Mouse (Mus musculus) liver, adult 2 months (tissue): ENCODE data around the gene Clec4f. TPM values are rescaled to one million over a fixed set of nuclear protein-coding genes. Genes with fewer than 3 reads are reported as not detected.
A peak's percentile ranks its signal among the peaks of the same experiment; 100 is the strongest.

Source experiments
- DNase-seq: peaks from one replicate; pipeline ENCODE4 v3.0.0-alpha.2; 2011; ENCODE audit warnings: low read depth, low spot score; ENCODE audit errors: extremely low read depth
- H3K27ac ChIP-seq: fragments of 200-500 bp; replicated peaks from 2 replicates; pipeline ENCODE4 v1.5.1; 2012; ENCODE audit warnings: low read depth, mild to moderate bottlenecking, control low read depth, inconsistent platforms, low read length; ENCODE audit not compliant: insufficient read depth
- H3K27me3 ChIP-seq: fragments of 200-500 bp; 2 replicates; pipeline ENCODE4 v1.6.1; 2012; ENCODE audit warnings: mild to moderate bottlenecking, moderate library complexity, low read length, inconsistent platforms; ENCODE audit not compliant: control insufficient read depth, insufficient read depth
- H3K36me3 ChIP-seq: fragments of 200-500 bp; 2 replicates; pipeline ENCODE4 v1.6.1; 2012; ENCODE audit warnings: low read length, inconsistent platforms; ENCODE audit not compliant: control insufficient read depth, insufficient read depth
- H3K4me1 ChIP-seq: fragments of 200-500 bp; 2 replicates; pipeline ENCODE4 v1.6.1; 2011; ENCODE audit warnings: low read length; ENCODE audit not compliant: control insufficient read depth, insufficient read depth
- H3K4me3 ChIP-seq: fragments of 200-500 bp; 2 replicates; pipeline ENCODE4 v1.5.1; 2011; ENCODE audit warnings: low read depth, mild to moderate bottlenecking, control low read depth, low read length, moderate library complexity; ENCODE audit not compliant: insufficient read depth
- H3K79me2 ChIP-seq: fragments of 200-500 bp; 2 replicates; pipeline ENCODE4 v1.6.1; 2012; ENCODE audit warnings: inconsistent platforms, mild to moderate bottlenecking, low read length, moderate library complexity; ENCODE audit not compliant: control insufficient read depth, insufficient read depth
- H3K9ac ChIP-seq: fragments of 200-500 bp; 2 replicates; pipeline ENCODE4 v1.6.1; 2012; ENCODE audit warnings: low read depth, mild to moderate bottlenecking, control low read depth, inconsistent platforms, low read length
- CTCF ChIP-seq: fragments of 200-500 bp; IDR thresholded peaks from 2 replicates; pipeline ENCODE4 v1.5.1; 2011; ENCODE audit warnings: low read depth, low read length, control low read depth
- POLR2A ChIP-seq: fragments of 200-500 bp; IDR thresholded peaks from 2 replicates; pipeline ENCODE4 v1.6.1; 2011; ENCODE audit warnings: low read length, control low read depth; ENCODE audit not compliant: insufficient read depth; ENCODE audit errors: extremely low read depth
- WGBS: fragments of 180-500 bp; shearing (Covaris S2); methylation state at CpG from one replicate; pipeline ENCODE4 v1.1.7; 2018; 5-methylcytosine and 5-hydroxymethylcytosine counted together
- polyA plus RNA-seq: library from polyadenylated mRNA; depleted of rRNA; stranded (reverse); fragments of >200 nt; gene quantifications from 2 replicates; pipeline ENCODE4 v1.2.3, GENCODE M21; 2012; rRNA removed
- total RNA-seq: library from RNA; depleted of rRNA; stranded (reverse); fragments of >200 nt; gene quantifications from 2 replicates; pipeline ENCODE4 v1.2.3, GENCODE M21; 2014; rRNA removed

The Clec4f gene
- total RNA-seq (116 and 171 TPM in 2 replicates), polyA plus RNA-seq (37.8 and 52.3 TPM in 2 replicates)

GRCm38 (mm10) chr6:83656087-83656486 is at the start of gene Clec4f:
TSS of gene Clec4f (minus strand) at chr6:83656187.
- Histone ChIP-seq H3K79me2 (no peaks in the 10 kb centered on the region), H3K27ac (peak within 1 kb of the TSS; percentile 37), H3K9ac (peak within 1 kb of the TSS; percentile 67), H3K36me3 (no peaks in the 10 kb centered on the region), H3K4me1 (no peaks in the 10 kb centered on the region), H3K4me3 (peak within 1 kb of the TSS; percentile 18), H3K27me3 (peaks cover 6% of the 10 kb centered on the region; the same call in 1 of the 2 replicates)
- DNase-seq, result peak; percentile 23
- TF ChIP-seq CTCF (no peak), POLR2A (no peak)
- WGBS, result 95% methylated on average over 2 of the region's 2 CpGs

GRCm38 (mm10) chr6:83704701-83705100 is 48.7 kb upstream of the Clec4f start:
- H3K4me1 ChIP-seq, result no peaks in the 10 kb centered on the region
- 26% methylated on average over 5 of the region's 5 CpGs for WGBS
- H3K27ac ChIP-seq, result no peak overlapping the region
- DNase-seq, result no peak
- TF ChIP-seq POLR2A (no peak), CTCF (no peak)
- H3K4me3 ChIP-seq, result no peak overlapping the region
- H3K27me3 ChIP-seq, result peaks cover 29% of the 10 kb centered on the region
- no peaks in the 10 kb centered on the region for H3K36me3 ChIP-seq
- H3K79me2 ChIP-seq, result no peaks in the 10 kb centered on the region
- no peak overlapping the region for H3K9ac ChIP-seq

DNA sequence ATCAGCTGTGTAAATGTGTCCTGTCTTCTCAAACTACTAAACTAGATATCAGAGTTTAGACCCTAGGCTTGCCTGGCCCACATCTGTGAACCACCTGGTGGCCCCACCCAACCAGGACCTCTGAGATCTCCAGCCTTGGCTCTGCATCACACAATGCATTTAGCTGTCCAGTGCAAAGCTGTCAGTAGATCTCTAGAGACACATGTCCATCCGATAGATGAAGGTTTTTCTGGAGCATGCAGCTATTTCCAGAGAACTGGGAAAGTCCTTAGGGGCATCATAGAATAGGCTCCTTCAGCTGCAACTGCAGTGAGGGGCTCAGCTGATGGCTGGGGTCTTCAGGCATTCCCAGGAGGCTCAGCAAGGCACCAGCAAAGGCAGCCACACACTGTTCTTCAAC is 48.3 kb upstream of the Clec4f start:
- no peak for DNase-seq
- WGBS, result 16% methylated on average over 1 of the region's 1 CpGs
- peaks cover 29% of the 10 kb centered on the region for H3K27me3 ChIP-seq
- H3K9ac ChIP-seq, result no peak overlapping the region
- H3K4me3 ChIP-seq, result no peak overlapping the region
- no peaks in the 10 kb centered on the region for H3K36me3 ChIP-seq
- no peak overlapping the region for H3K27ac ChIP-seq
- no peaks in the 10 kb centered on the region for H3K79me2 ChIP-seq
- no peak for TF ChIP-seq CTCF
- TF ChIP-seq POLR2A, result no peak
- H3K4me1 ChIP-seq, result no peaks in the 10 kb centered on the region

DNA sequence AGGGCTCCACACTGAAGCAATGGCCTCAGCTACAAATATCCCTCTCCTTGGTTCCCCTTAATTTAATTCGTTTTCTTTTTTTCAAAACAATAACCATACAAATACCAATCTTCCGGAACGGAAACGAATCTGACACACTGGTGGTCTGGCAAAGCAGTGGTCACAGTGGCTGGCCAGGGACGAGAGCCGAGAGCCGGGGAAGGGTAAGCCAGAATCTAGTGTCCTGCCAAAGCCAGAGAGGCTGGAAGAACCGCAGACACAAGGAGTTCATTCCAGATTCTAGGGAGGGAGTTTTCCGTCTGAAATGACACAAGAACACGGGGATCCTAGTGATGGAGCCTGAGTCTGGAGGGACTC is 47.7 kb upstream of the Clec4f start:
- no peak for DNase-seq
- H3K27me3 ChIP-seq, result peaks cover 29% of the 10 kb centered on the region
- H3K4me1 ChIP-seq, result no peaks in the 10 kb centered on the region
- H3K9ac ChIP-seq, result no peak overlapping the region
- WGBS, result 7% methylated on average over 10 of the region's 10 CpGs
- TF ChIP-seq POLR2A (no peak), CTCF (no peak)
- no peak overlapping the region for H3K27ac ChIP-seq
- H3K79me2 ChIP-seq, result no peaks in the 10 kb centered on the region
- no peak overlapping the region for H3K4me3 ChIP-seq
- no peaks in the 10 kb centered on the region for H3K36me3 ChIP-seq

DNA sequence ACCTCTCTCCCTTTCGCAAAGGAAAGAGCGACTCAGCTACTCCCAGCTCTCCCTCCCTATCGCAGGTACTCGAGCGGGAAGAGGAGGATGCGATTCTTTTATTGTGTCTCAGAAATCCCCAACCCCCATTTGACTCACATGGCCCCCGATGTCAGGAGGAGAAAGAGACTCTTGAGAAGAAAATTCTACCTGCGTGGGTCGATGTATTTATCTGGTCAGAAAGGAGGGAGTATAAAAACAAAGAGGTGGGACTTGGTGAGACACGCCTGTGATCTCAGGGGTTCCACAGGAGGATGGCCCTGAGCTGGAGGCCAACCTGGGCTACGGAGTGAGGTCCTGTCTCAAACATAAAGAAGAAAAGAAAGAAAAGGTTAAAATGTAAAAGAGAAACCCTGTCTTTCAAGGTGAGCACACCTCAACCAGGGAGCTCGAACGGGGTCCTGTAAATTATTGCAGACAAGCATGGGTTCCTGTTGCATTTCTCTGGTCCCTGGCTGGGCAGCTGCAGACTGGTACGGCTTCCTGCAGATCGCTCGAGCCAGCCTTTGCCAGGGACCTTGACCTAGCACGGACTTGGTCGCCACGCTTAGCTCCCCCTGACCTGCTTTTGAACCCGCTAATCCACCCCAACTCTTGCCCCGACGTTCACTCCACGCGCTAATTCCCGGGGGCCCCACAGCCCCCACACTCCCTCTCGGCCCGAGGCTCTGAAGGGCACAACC is 47.2 kb upstream of the Clec4f start:
- H3K4me1 ChIP-seq, result no peaks in the 10 kb centered on the region
- no peak for DNase-seq
- no peak overlapping the region for H3K4me3 ChIP-seq
- no peak overlapping the region for H3K9ac ChIP-seq
- 3% methylated on average over 27 of the region's 27 CpGs for WGBS
- peaks cover 29% of the 10 kb centered on the region for H3K27me3 ChIP-seq
- H3K27ac ChIP-seq, result no peak overlapping the region
- no peak for TF ChIP-seq POLR2A
- TF ChIP-seq CTCF, result no peak
- H3K79me2 ChIP-seq, result no peaks in the 10 kb centered on the region
- H3K36me3 ChIP-seq, result no peaks in the 10 kb centered on the region
